Mouse (Mus musculus) cerebellum, postnatal 25 days (tissue): ENCODE measurements around the gene Smarcd3.

ENCODE experiments used
- DNase-seq, 2 experiments: peaks; one replicate each; pipeline ENCODE4 v3.0.0; 2021; ENCODE audit warnings: mixed read lengths in 2 of 2

The Smarcd3 gene

GRCm38 (mm10) chr5:24623986-24624821, at the start of gene Smarcd3:
Gene Smarcd3 (minus strand): TSS chr5:24624411.
- peak; percentile 93 to 94 for DNase-seq

GRCm38 (mm10) chr5:24661457-24661856, 37.2 kb upstream of the Smarcd3 start:
- no peak for DNase-seq

- no peak for DNase-seq
These were observed 35.7 kb upstream of the Smarcd3 start for GRCm38 (mm10) chr5:24659708-24660423.

GRCm38 (mm10) chr5:24657113-24657512, 32.9 kb upstream of the Smarcd3 start:
- DNase-seq = peak; percentile 63 to 75

GRCm38 (mm10) chr5:24654491-24654890, 30.3 kb upstream of the Smarcd3 start:
- no peak for DNase-seq

GRCm38 (mm10) chr5:24652780-24653179, 28.6 kb upstream of the Smarcd3 start:
- DNase-seq = no peak

GRCm38 (mm10) chr5:24651768-24652752, 27.8 kb upstream of the Smarcd3 start:
- DNase-seq = peak; percentile 94 to 96

GRCm38 (mm10) chr5:24651356-24651755, 27.1 kb upstream of the Smarcd3 start:
- DNase-seq = no peak

- DNase-seq = no peak
These were observed 25.5 kb upstream of the Smarcd3 start for GRCm38 (mm10) chr5:24649701-24650100.

GRCm38 (mm10) chr5:24649231-24649630, 25.0 kb upstream of the Smarcd3 start:
- DNase-seq = no peak

GRCm38 (mm10) chr5:24645454-24645853, 21.2 kb upstream of the Smarcd3 start:
- DNase-seq = no peak

- DNase-seq = no peak
These were observed 14.9 kb upstream of the Smarcd3 start for GRCm38 (mm10) chr5:24639081-24639480.

GRCm38 (mm10) chr5:24638131-24638530, 13.9 kb upstream of the Smarcd3 start:
- no peak for DNase-seq

- peak; percentile 48 to 61 for DNase-seq
These were observed 12.8 kb upstream of the Smarcd3 start for GRCm38 (mm10) chr5:24636987-24637386.

- DNase-seq = no peak
These were observed 11.4 kb upstream of the Smarcd3 start for GRCm38 (mm10) chr5:24635526-24636141.

- peak in 1 of 2 experiments; percentile 1 for DNase-seq
These were observed 10.9 kb upstream of the Smarcd3 start for GRCm38 (mm10) chr5:24635093-24635492.

GRCm38 (mm10) chr5:24629712-24630111, 5.5 kb upstream of the Smarcd3 start:
- DNase-seq = no peak

- DNase-seq = peak in 1 of 2 experiments; percentile 32
These were observed 560 bp upstream of the Smarcd3 start for GRCm38 (mm10) chr5:24624822-24625120.

GRCm38 (mm10) chr5:24623041-24623985, 898 bp downstream of the Smarcd3 start:
- peak; percentile 95 to 96 for DNase-seq

- peak; percentile 49 to 62 for DNase-seq
These were observed 1.7 kb downstream of the Smarcd3 start for GRCm38 (mm10) chr5:24622386-24623040.

GRCm38 (mm10) chr5:24620626-24621025, 3.6 kb downstream of the Smarcd3 start:
- no peak for DNase-seq
